In the genomic region with DNA sequence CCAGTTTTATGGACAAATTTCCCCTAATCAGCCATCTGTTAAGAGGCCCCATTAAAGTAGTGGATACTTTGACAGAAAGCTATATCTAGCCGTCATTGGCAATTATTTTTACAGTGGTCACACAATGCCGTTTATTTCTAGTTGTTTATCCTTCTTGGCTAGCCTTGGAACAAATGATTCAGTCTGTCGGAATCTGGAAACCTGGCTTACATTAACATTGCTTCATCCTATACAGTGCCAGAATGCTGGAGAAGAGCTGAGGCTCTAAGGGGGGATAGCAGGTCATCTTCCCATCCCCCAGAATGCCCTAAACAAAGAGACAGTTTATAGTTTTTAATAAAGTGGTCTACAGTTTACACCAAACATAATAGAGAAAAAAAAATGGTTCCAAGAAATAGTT, we compare ENCODE assay signal across 16 mouse cellular contexts.
"Had no signal": no experiment of that assay in that cellular context is flagged by ENCODE, and none has a peak within 500 bp of the region (broad histone marks: within the 10 kb centered on the region; RNA-seq: fewer than 3 reads in every experiment).

No protein-coding gene starts in this region.

- H3K9me3 ChIP-seq: liver, embryonic 12.5 days; liver, embryonic 15.5 days; lung, embryonic 15.5 days; midbrain, embryonic 13.5 days had no signal

- H3K27ac ChIP-seq: kidney, postnatal 0 days; layer of hippocampus, adult 2 months; limb, embryonic 12.5 days; liver, embryonic 12.5 days; liver, embryonic 15.5 days; lung, embryonic 15.5 days; macrophage; midbrain, embryonic 13.5 days had no signal

- H3K27me3 ChIP-seq: limb, embryonic 12.5 days; liver, embryonic 12.5 days; liver, embryonic 15.5 days; lung, embryonic 15.5 days; midbrain, embryonic 13.5 days had no signal

- DNase-seq: kidney, adult 2 months; kidney, postnatal 25 days; layer of hippocampus, adult 9-11 months; liver; lung, adult 18-20 months; lung, postnatal 14 days; thymus, postnatal 25 days had no signal

- H3K4me2 ChIP-seq: limb, embryonic 12.5 days; liver, embryonic 12.5 days; liver, embryonic 15.5 days; lung, embryonic 15.5 days; midbrain, embryonic 13.5 days had no signal

- H3K36me3 ChIP-seq: limb, embryonic 12.5 days; liver, embryonic 12.5 days; liver, embryonic 15.5 days; lung, embryonic 15.5 days; midbrain, embryonic 13.5 days had no signal

- ATAC-seq: liver, embryonic 12.5 days; midbrain, embryonic 13.5 days; midbrain, embryonic 16.5 days had no signal

- H3K4me3 ChIP-seq: layer of hippocampus, adult 2 months; limb, embryonic 12.5 days; liver, embryonic 12.5 days; liver, embryonic 15.5 days; lung, embryonic 15.5 days; midbrain, embryonic 13.5 days had no signal

- H3K9ac ChIP-seq: limb, embryonic 12.5 days; liver, embryonic 12.5 days; liver, embryonic 15.5 days; lung, embryonic 15.5 days; midbrain, embryonic 13.5 days had no signal

- H3K4me1 ChIP-seq: liver, embryonic 12.5 days; liver, embryonic 15.5 days had no signal
